Mouse (Mus musculus): ENCODE data around the gene Ccdc177. TPM values are rescaled to one million over a fixed set of nuclear protein-coding genes. Genes with fewer than 3 reads are reported as not detected.
"Not testable (repeated sequence)": the region's sequence is repeated elsewhere in the genome, so short reads cannot be mapped to it uniquely, and the experiment has no call there.

Ccdc177 gene
- polyA plus RNA-seq, 1 experiment from 2014 or later, result 0.06 TPM

GRCm38 (mm10) chr12:80791571-80792444, 31.3 kb upstream of the Ccdc177 start:
- H3K9me3 ChIP-seq, result no peaks in the 10 kb centered on the region
- H3K4me2 ChIP-seq, result peak overlapping the region; percentile 65
- H3K4me3 ChIP-seq, result peak overlapping the region; percentile 98
- H3K4me1 ChIP-seq, result peaks cover 31% of the 10 kb centered on the region
- H3K9ac ChIP-seq, result peak overlapping the region; percentile 92
- H3K36me3 ChIP-seq, result no peaks in the 10 kb centered on the region
- H3K27me3 ChIP-seq, result no peaks in the 10 kb centered on the region
- 36% methylated on average over 6 of the region's 6 CpGs for WGBS
- ATAC-seq (ENCODE audit: borderline replicate concordance, extremely low read depth, low FRiP score, low TSS enrichment), result no peak
- peak overlapping the region; percentile 98; the same call in 1 of the 2 replicates for H3K27ac ChIP-seq

GRCm38 (mm10) chr12:80790700-80791570, 30.4 kb upstream of the Ccdc177 start:
- peak overlapping the region; percentile 65 for H3K4me2 ChIP-seq
- H3K36me3 ChIP-seq, result no peaks in the 10 kb centered on the region
- peak overlapping the region; percentile 92 for H3K9ac ChIP-seq
- H3K27ac ChIP-seq, result peak overlapping the region; percentile 98
- H3K4me1 ChIP-seq, result peaks cover 31% of the 10 kb centered on the region
- peak; percentile 78 for ATAC-seq (ENCODE audit: borderline replicate concordance, extremely low read depth, low FRiP score, low TSS enrichment)
- H3K4me3 ChIP-seq, result peak overlapping the region; percentile 98
- no peaks in the 10 kb centered on the region for H3K9me3 ChIP-seq
- H3K27me3 ChIP-seq, result no peaks in the 10 kb centered on the region
- under 1% methylated on average over 60 of the region's 80 CpGs for WGBS

- Histone ChIP-seq H3K4me1 (peaks cover 25% of the 10 kb centered on the region), H3K27ac (peak within 1 kb of the TSS; percentile 98), H3K9me3 (no peaks in the 10 kb centered on the region), H3K9ac (peak within 1 kb of the TSS; percentile 92), H3K4me2 (peak within 1 kb of the TSS; percentile 65), H3K36me3 (no peaks in the 10 kb centered on the region), H3K27me3 (no peaks in the 10 kb centered on the region), H3K4me3 (peak within 1 kb of the TSS; percentile 98)
- ATAC-seq (ENCODE audit: borderline replicate concordance, extremely low read depth, low FRiP score, low TSS enrichment), result peak; percentile 98
- 2% methylated on average over 56 of the region's 56 CpGs for WGBS
Measured at GRCm38 (mm10) chr12:80789849-80790694, 29.6 kb upstream of the Ccdc177 start, which contains the start of gene Susd6. Gene Susd6 (plus strand): TSS chr12:80790510.

GRCm38 (mm10) chr12:80789276-80789675, 28.8 kb upstream of the Ccdc177 start:
- 81% methylated on average over 4 of the region's 4 CpGs for WGBS
- not testable (repeated sequence) for ATAC-seq (ENCODE audit: borderline replicate concordance, extremely low read depth, low FRiP score, low TSS enrichment); H3K36me3 ChIP-seq

GRCm38 (mm10) chr12:80788188-80788587, 27.7 kb upstream of the Ccdc177 start:
- H3K4me2 ChIP-seq, result no peak overlapping the region
- no peak overlapping the region for H3K4me3 ChIP-seq
- H3K27me3 ChIP-seq, result no peaks in the 10 kb centered on the region
- H3K9ac ChIP-seq, result no peak overlapping the region
- no peak overlapping the region for H3K27ac ChIP-seq
- H3K9me3 ChIP-seq, result no peaks in the 10 kb centered on the region
- ATAC-seq (ENCODE audit: borderline replicate concordance, extremely low read depth, low FRiP score, low TSS enrichment), result no peak
- peaks cover 18% of the 10 kb centered on the region for H3K4me1 ChIP-seq
- 81% methylated on average over 3 of the region's 3 CpGs for WGBS
- no peaks in the 10 kb centered on the region for H3K36me3 ChIP-seq

More at GRCm38 (mm10) chr12:80789276-80789675, 28.8 kb upstream of the Ccdc177 start:
- not testable (repeated sequence) for H3K27me3 ChIP-seq, H3K27ac ChIP-seq, H3K9ac ChIP-seq, H3K4me2 ChIP-seq, H3K4me3 ChIP-seq, H3K9me3 ChIP-seq
- peaks cover 22% of the 10 kb centered on the region for H3K4me1 ChIP-seq

GRCm38 (mm10) chr12:80787604-80788003, 27.1 kb upstream of the Ccdc177 start:
- H3K4me2 ChIP-seq, result no peak overlapping the region
- no peak for ATAC-seq (ENCODE audit: borderline replicate concordance, extremely low read depth, low FRiP score, low TSS enrichment)
- H3K36me3 ChIP-seq, result no peaks in the 10 kb centered on the region
- H3K27me3 ChIP-seq, result no peaks in the 10 kb centered on the region
- no peak overlapping the region for H3K4me3 ChIP-seq
- no peak overlapping the region for H3K9ac ChIP-seq
- H3K9me3 ChIP-seq, result no peaks in the 10 kb centered on the region
- H3K4me1 ChIP-seq, result peaks cover 14% of the 10 kb centered on the region
- H3K27ac ChIP-seq, result no peak overlapping the region
- 28% methylated on average over 11 of the region's 11 CpGs for WGBS

- peaks cover 5% of the 10 kb centered on the region for H3K4me1 ChIP-seq
- H3K27me3 ChIP-seq, result no peaks in the 10 kb centered on the region
- 64% methylated on average over 1 of the region's 1 CpGs for WGBS
- H3K9ac ChIP-seq, result no peak overlapping the region
- no peak overlapping the region for H3K27ac ChIP-seq
- no peak overlapping the region for H3K4me3 ChIP-seq
- H3K36me3 ChIP-seq, result no peaks in the 10 kb centered on the region
- ATAC-seq (ENCODE audit: borderline replicate concordance, extremely low read depth, low FRiP score, low TSS enrichment), result no peak
- no peak overlapping the region for H3K4me2 ChIP-seq
- H3K9me3 ChIP-seq, result no peaks in the 10 kb centered on the region
Measured at GRCm38 (mm10) chr12:80786591-80786990, 26.1 kb upstream of the Ccdc177 start.

- Histone ChIP-seq H3K27me3 (no peaks in the 10 kb centered on the region), H3K4me3 (no peak overlapping the region), H3K27ac (no peak overlapping the region), H3K4me2 (no peak overlapping the region), H3K9ac (no peak overlapping the region), H3K4me1 (peaks cover 5% of the 10 kb centered on the region), H3K36me3 (no peaks in the 10 kb centered on the region), H3K9me3 (no peaks in the 10 kb centered on the region)
- ATAC-seq (ENCODE audit: borderline replicate concordance, extremely low read depth, low FRiP score, low TSS enrichment), result no peak
- 87% methylated on average over 4 of the region's 4 CpGs for WGBS
Measured at GRCm38 (mm10) chr12:80785597-80785996, 25.1 kb upstream of the Ccdc177 start.

- peaks cover 5% of the 10 kb centered on the region for H3K4me1 ChIP-seq
- no peaks in the 10 kb centered on the region for H3K9me3 ChIP-seq
- no peaks in the 10 kb centered on the region for H3K27me3 ChIP-seq
- no peak for ATAC-seq (ENCODE audit: borderline replicate concordance, extremely low read depth, low FRiP score, low TSS enrichment)
- no peak overlapping the region for H3K4me2 ChIP-seq
- H3K4me3 ChIP-seq, result no peak overlapping the region
- H3K36me3 ChIP-seq, result no peaks in the 10 kb centered on the region
- H3K9ac ChIP-seq, result no peak overlapping the region
- 84% methylated on average over 5 of the region's 5 CpGs for WGBS
- no peak overlapping the region for H3K27ac ChIP-seq
Measured at GRCm38 (mm10) chr12:80785005-80785404, 24.5 kb upstream of the Ccdc177 start.

- no peak overlapping the region for H3K9ac ChIP-seq
- ATAC-seq (ENCODE audit: borderline replicate concordance, extremely low read depth, low FRiP score, low TSS enrichment), result no peak
- H3K27me3 ChIP-seq, result no peaks in the 10 kb centered on the region
- H3K27ac ChIP-seq, result no peak overlapping the region
- no peaks in the 10 kb centered on the region for H3K9me3 ChIP-seq
- H3K4me3 ChIP-seq, result no peak overlapping the region
- H3K4me1 ChIP-seq, result no peaks in the 10 kb centered on the region
- no peaks in the 10 kb centered on the region for H3K36me3 ChIP-seq
- H3K4me2 ChIP-seq, result no peak overlapping the region
- WGBS, result 67% methylated on average over 1 of the region's 1 CpGs
Measured at GRCm38 (mm10) chr12:80783889-80784288, 23.4 kb upstream of the Ccdc177 start.

- H3K27me3 ChIP-seq, result no peaks in the 10 kb centered on the region
- H3K36me3 ChIP-seq, result no peaks in the 10 kb centered on the region
- H3K9ac ChIP-seq, result no peak overlapping the region
- no peaks in the 10 kb centered on the region for H3K4me1 ChIP-seq
- H3K27ac ChIP-seq, result no peak overlapping the region
- ATAC-seq (ENCODE audit: borderline replicate concordance, extremely low read depth, low FRiP score, low TSS enrichment), result no peak
- H3K4me2 ChIP-seq, result no peak overlapping the region
- no peak overlapping the region for H3K4me3 ChIP-seq
- H3K9me3 ChIP-seq, result no peaks in the 10 kb centered on the region
- 22% methylated on average over 3 of the region's 3 CpGs for WGBS
Measured at GRCm38 (mm10) chr12:80782892-80783291, 22.4 kb upstream of the Ccdc177 start.
